Mouse (Mus musculus) E14TG2a.4 (cell line): Measurements from ENCODE around the gene Soga1.

Experiments
- H3K27me3 ChIP-seq: 2 replicates; pipeline ENCODE4 v1.6.1; 2014; ENCODE audit warnings: low read length, control low read depth; ENCODE audit not compliant: insufficient read depth
- H3K36me3 ChIP-seq: 2 replicates; pipeline ENCODE4 v1.6.1; 2014; ENCODE audit warnings: low read length, control low read depth; ENCODE audit not compliant: insufficient read depth
- H3K4me1 ChIP-seq: replicated peaks from 2 replicates; pipeline ENCODE4 v1.6.1; 2014; ENCODE audit warnings: low read depth, low read length, control low read depth
- H3K4me3 ChIP-seq: replicated peaks from 2 replicates; pipeline ENCODE4 v1.5.1; 2014; ENCODE audit warnings: mild to moderate bottlenecking, low read length
- H3K9me3 ChIP-seq: 2 replicates; pipeline ENCODE4 v1.6.1; 2014; ENCODE audit warnings: low read length, control low read depth
- CTCF ChIP-seq: conservative IDR thresholded peaks from 2 replicates; pipeline ENCODE4 v1.5.1; 2014; ENCODE audit warnings: low read length
- NANOG ChIP-seq: IDR thresholded peaks from 2 replicates; pipeline ENCODE4 v1.6.1; 2014; ENCODE audit warnings: borderline replicate concordance, low read length, mixed read lengths
- POU5F1 ChIP-seq: IDR thresholded peaks from 2 replicates; pipeline ENCODE4 v1.6.1; 2014; ENCODE audit warnings: low read length, borderline replicate concordance

The Soga1 gene

DNA sequence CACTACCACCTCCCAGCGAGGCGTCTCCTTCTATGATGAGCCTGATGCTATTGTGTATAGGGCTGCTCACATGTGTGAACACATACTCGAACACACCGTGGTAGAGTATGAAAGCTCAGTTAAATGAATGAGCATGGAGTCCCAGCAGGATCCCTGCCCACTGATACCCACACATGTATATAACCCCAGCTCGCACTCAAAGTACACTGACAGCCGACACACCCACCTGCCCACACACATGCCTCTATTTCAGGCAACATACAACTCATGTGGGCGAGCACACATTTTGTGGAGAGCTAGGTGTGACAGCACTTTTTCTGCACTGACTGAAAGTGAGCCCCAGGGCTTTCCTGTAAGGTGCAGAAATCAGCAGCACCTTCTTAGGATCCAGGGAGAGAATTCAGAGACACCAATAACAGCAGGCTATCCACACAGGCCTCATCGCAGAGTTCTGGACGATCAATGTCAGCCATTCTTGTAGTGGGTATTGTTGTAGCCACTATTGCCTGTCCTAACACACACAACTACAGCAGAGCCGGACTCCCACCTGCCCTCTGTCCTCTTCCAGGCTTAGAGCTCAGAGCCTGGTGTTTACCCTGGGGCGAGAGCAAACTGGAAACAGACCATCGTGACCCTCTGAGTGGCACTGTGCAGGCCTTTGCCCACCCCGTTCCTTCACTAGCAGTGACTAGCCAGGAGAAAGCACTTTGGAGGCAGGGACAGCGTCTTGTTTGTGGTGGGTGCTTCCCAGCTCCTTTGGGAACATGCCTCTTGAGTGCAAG lies 8.7 kb upstream of the Soga1 start:
- H3K9me3 ChIP-seq: no peaks in the 10 kb centered on the region
- peaks cover 15% of the 10 kb centered on the region for H3K4me1 ChIP-seq
- no peak for TF ChIP-seq CTCF
- no peak for TF ChIP-seq POU5F1
- TF ChIP-seq NANOG: no peak
- H3K27me3 ChIP-seq: peaks cover 67% of the 10 kb centered on the region
- no peak overlapping the region for H3K4me3 ChIP-seq
- no peaks in the 10 kb centered on the region for H3K36me3 ChIP-seq

DNA sequence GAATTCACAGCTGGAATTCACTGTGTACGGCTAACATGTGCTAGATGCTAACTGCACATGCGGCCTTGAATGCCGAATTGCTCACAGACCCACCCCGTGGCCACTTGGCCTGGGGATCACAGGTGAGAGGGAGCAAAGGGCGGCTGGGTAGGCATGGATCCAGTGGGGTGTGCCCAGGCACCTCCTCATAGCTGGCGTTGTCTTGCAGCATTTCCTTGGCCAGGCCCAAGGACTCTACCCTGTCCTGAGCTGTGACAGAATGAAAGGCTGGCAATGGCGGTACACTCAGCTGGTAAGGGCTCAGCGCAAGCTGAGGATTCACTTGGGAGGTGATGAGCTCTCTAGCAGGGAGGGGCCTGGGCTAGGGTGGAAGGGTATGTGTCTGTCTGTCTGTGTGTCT lies 7.7 kb upstream of the Soga1 start, which contains the start of gene Tldc2:
Gene Tldc2, plus strand, starts transcription at position 260 of the 400 bp plus-strand sequence.
- Histone ChIP-seq H3K4me1 (peaks cover 12% of the 10 kb centered on the region), H3K27me3 (peaks cover 70% of the 10 kb centered on the region), H3K9me3 (no peaks in the 10 kb centered on the region), H3K36me3 (no peaks in the 10 kb centered on the region), H3K4me3 (no peak within 1 kb of the TSS)
- TF ChIP-seq CTCF (no peak), POU5F1 (no peak), NANOG (no peak)

DNA sequence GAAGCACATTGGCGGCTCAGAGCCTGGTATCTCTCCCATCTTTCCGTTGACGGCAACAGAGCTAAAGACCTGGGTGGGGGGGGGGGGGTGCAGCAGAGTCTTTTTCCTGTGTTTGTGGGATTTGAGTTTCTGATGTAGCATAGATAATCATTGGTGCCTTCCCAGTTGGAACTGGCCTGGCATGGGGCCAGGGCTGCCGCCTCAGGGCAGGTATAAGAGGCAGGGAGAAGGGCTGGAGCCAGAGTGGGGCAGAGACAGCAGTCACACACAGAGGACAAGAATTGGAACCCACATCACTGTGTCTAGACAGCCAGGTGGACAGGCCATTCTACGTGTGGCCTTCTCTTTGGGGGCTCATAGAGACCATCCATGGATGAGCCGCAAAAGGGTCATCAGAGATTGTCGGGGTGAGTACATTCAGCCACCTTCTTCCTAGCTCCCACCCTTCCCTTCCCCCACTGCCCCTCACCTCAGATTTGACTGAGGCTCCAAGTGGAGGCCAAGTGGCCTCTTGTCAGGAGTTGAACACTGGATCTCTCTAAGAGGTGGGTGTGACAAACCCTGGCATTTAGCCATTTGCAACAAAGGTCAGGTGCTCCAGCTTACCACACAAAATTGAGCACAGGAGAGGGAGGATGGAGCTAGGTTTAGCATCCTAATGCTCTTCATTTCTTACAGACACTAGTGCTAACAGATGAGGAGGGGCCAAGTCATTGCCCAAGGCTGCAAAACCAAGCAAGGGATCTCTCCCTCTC lies 6.0 kb upstream of the Soga1 start:
- TF ChIP-seq CTCF (no peak), NANOG (no peak), POU5F1 (no peak)
- peaks cover 78% of the 10 kb centered on the region for H3K27me3 ChIP-seq
- no peaks in the 10 kb centered on the region for H3K36me3 ChIP-seq
- H3K9me3 ChIP-seq: no peaks in the 10 kb centered on the region
- H3K4me3 ChIP-seq: no peak overlapping the region
- peaks cover 12% of the 10 kb centered on the region for H3K4me1 ChIP-seq

DNA sequence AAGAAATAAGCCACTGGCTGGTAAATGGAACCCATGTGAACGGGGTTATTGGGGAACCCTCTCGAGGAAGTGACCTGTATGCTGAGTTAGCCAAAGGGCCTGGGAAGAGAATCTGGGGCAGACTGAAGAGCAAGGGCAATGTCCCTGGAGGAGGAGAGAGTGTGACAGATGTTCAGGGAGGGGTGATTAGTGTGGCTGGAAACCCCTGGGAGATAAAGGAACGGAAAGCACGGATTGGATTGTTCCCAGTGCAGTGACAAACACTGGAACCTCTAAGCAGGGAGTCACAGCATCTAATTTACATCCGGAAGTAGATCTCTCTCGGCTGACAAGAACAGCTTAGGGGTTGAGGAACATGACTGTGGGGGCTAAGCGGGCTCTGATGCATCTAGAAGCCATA lies 2.9 kb upstream of the Soga1 start:
- Histone ChIP-seq H3K36me3 (peaks cover 4% of the 10 kb centered on the region; the same call in 1 of the 2 replicates), H3K27me3 (peaks cover 76% of the 10 kb centered on the region), H3K4me3 (no peak overlapping the region), H3K4me1 (peaks cover 27% of the 10 kb centered on the region), H3K9me3 (no peaks in the 10 kb centered on the region)
- TF ChIP-seq POU5F1 (no peak), CTCF (no peak), NANOG (no peak)

DNA sequence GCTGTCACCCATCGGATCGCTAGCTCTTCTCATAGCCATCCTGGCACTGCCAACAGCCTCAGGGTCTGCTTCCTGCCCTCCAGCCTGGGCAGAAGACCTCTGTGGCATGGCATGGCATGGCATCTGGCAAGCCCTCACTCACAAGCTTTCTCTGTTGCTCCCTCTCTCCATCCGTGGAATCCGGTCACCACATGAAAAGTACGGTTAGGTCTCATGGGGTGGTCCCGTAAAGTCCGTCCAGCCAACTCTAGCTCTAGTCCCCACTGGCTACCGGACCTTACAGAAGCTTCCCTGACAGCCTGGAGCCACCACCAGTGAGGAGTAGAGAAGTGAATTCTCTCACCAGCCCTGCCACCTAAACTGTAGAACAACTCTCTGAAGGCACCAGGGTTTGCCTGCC lies 2.3 kb upstream of the Soga1 start:
- H3K4me1 ChIP-seq: peaks cover 27% of the 10 kb centered on the region
- H3K36me3 ChIP-seq: peaks cover 4% of the 10 kb centered on the region; the same call in 1 of the 2 replicates
- TF ChIP-seq POU5F1 (no peak), NANOG (no peak), CTCF (no peak)
- no peaks in the 10 kb centered on the region for H3K9me3 ChIP-seq
- peaks cover 76% of the 10 kb centered on the region for H3K27me3 ChIP-seq
- H3K4me3 ChIP-seq: no peak overlapping the region

DNA sequence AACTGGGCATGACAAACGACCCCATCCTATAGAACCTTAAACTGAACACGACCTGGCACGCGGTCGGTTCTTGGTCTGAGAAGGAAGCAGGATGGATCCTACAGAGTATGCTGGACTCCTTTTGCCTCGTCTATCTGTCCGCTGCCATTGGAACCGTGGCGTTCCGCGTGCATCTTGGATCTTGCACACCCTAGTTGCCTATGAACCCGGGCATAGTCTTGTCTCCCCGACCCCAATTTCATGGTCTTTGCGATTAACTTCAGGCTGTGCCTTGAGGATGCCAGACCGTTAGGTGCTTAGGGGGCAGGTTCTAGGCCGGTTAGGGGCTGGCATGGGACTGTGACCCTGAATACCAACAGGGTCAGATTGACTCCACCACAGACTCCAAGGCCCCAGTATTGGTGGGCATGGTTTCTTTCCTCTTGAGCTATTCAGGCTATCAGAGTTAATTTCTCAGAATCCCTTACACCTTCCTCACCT lies 687 bp upstream of the Soga1 start:
- TF ChIP-seq CTCF (no peak), POU5F1 (no peak), NANOG (no peak)
- Histone ChIP-seq H3K4me3 (peak overlapping the region; percentile 87), H3K9me3 (no peaks in the 10 kb centered on the region), H3K36me3 (peaks cover 4% of the 10 kb centered on the region; the same call in 1 of the 2 replicates), H3K27me3 (peaks cover 78% of the 10 kb centered on the region), H3K4me1 (peaks cover 21% of the 10 kb centered on the region)

DNA sequence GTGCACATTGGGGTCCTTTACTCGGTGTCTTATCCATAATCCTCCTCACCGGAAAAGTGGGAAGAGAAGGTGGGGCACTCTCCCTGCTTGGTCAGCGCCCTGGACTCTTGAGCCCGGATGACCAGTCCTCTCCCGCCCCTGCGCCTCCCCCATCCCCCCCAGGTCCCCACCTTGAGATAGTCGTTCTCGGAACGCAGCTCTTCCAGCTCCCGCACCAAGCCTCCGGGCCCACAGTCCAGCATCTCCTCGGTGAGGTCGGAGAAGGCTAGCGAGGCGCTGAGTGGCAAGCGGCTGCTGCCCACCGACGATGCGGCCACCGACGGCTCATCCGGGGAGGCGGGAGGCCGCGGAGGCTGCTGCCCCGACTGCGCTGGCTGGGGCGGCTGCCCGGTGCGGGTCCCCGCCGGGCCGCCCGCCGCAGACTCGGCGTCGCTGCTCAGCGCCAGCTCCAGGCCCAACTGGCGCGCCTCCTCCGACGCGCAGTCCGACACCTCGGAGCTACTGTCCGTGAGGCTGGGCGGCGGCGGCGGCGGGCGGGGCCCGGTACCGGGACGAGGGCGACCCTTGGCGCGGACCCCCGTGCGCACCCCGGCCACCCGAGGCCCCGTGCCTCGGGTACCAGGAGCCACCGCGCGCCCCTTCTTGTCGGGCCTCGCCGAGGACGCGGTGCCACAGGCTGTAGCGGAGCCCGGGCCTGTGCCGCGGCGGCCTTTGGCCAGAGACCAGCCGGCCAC lies 828 bp downstream of the Soga1 start:
- Histone ChIP-seq H3K4me1 (peaks cover 31% of the 10 kb centered on the region), H3K9me3 (no peaks in the 10 kb centered on the region), H3K36me3 (peaks cover 4% of the 10 kb centered on the region; the same call in 1 of the 2 replicates), H3K4me3 (peak overlapping the region; percentile 87), H3K27me3 (peaks cover 69% of the 10 kb centered on the region)
- TF ChIP-seq POU5F1: no peak
- no peak for TF ChIP-seq CTCF
- no peak for TF ChIP-seq NANOG

DNA sequence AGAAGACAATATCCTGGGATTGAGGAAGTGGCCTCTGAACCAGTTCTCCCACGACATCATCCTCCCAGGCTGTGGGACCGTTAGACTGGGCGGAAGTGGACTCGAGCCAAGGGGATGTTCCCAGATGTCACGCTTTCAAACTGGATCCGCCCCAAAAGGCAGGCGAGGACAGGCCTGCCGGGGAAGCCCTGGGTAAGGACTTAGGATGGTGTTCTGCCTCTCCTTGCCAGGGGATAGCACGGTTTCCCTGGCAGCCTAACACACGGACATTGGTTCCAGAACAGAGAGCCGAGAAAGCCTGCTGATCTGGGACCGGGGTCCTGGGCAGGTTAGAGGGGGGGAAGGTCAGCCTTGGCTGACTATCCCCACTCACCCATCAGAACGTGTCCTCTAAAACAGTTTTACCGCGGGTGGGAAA lies 1.4 kb downstream of the Soga1 start:
- peak overlapping the region; percentile 87 for H3K4me3 ChIP-seq

More for the DNA sequence above, 1.4 kb downstream of the Soga1 start:
- peaks cover 4% of the 10 kb centered on the region; the same call in 1 of the 2 replicates for H3K36me3 ChIP-seq
- no peaks in the 10 kb centered on the region for H3K9me3 ChIP-seq
- peaks cover 64% of the 10 kb centered on the region for H3K27me3 ChIP-seq
- peaks cover 33% of the 10 kb centered on the region for H3K4me1 ChIP-seq
- TF ChIP-seq POU5F1: no peak
- no peak for TF ChIP-seq NANOG
- TF ChIP-seq CTCF: no peak
